ENCODE assay signal across 15 mouse cellular contexts in the genomic region with DNA sequence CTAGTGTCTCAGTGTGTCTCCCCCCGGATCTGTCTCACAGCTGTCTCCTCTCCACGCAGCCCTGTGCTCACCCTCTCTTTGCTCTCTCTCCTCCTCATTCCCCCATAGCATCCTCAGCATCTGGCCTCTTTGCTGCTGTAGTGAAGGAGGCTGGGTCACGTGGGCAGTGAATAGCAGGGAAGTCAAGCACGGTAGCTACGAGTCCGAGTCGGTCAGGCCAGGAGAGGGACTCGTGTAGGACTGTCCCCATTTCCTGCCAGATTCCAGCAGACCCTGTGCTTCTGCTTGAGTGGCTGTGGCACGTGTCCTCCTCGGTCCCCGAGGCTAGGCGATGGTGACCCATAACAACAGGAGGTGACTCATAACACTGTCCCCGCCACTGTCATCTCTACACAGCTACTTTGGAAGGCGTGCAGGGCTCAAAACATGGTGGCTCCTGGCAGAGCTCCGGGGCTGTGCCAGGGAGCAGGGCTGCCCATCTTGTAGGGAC. TPM values are rescaled to one million over a fixed set of nuclear protein-coding genes. Genes with fewer than 3 reads are reported as not detected.
A peak's percentile ranks its signal among the peaks of the same experiment; 100 is the strongest.
DNase-seq lines count a peak whose midpoint lies in the region; ATAC-seq and TF ChIP-seq lines count a peak whose summit lies in the region.
"Had no signal": no experiment of that assay in that cellular context is flagged by ENCODE, and none has a peak within 500 bp of the region (broad histone marks: within the 10 kb centered on the region; RNA-seq: fewer than 3 reads in every experiment).

No protein-coding gene starts in this region.

- peaks cover 62% of the 10 kb centered on the region for H3K36me3 ChIP-seq in hindbrain, embryonic 10.5 days
- H3K36me3 ChIP-seq in hindbrain, embryonic 13.5 days, result peaks cover 68% of the 10 kb centered on the region
- H3K36me3 ChIP-seq in midbrain, embryonic 11.5 days (ENCODE audit: control insufficient read depth, insufficient read depth, low read length), result peaks cover 8% of the 10 kb centered on the region; the same call in 1 of the 2 replicates
- peaks cover 48% of the 10 kb centered on the region for H3K36me3 ChIP-seq in midbrain, postnatal 0 days (ENCODE audit: insufficient read depth, low read length)

- ATAC-seq in hindbrain, embryonic 13.5 days (ENCODE audit: low FRiP score), result no peak
- ATAC-seq in midbrain, embryonic 11.5 days (ENCODE audit: low FRiP score), result 0 out of 2 replicates have a peak, but pooled peaks have one; percentile 27
- no peak for ATAC-seq in midbrain, postnatal 0 days (ENCODE audit: low FRiP score)
- ATAC-seq: intestine, postnatal 0 days had no signal

- peak overlapping the region; percentile 13; the same call in 1 of the 2 replicates for H3K27ac ChIP-seq in hindbrain, embryonic 10.5 days
- H3K27ac ChIP-seq in hindbrain, embryonic 13.5 days, result no peak overlapping the region
- H3K27ac ChIP-seq in midbrain, embryonic 11.5 days (ENCODE audit: low read depth, low read length), result no peak overlapping the region
- no peak overlapping the region for H3K27ac ChIP-seq in midbrain, postnatal 0 days (ENCODE audit: low read depth, low read length)
- H3K27ac ChIP-seq: liver, embryonic 13.5 days had no signal

- WGBS in hindbrain, embryonic 10.5 days, result 57% methylated on average over 15 of the region's 15 CpGs
- WGBS in hindbrain, embryonic 13.5 days, result 58% methylated on average over 15 of the region's 15 CpGs
- 63% methylated on average over 15 of the region's 15 CpGs for WGBS in midbrain, embryonic 11.5 days
- WGBS in midbrain, postnatal 0 days, result 54% methylated on average over 15 of the region's 15 CpGs

- no peak for TF ChIP-seq CTCF in midbrain, postnatal 0 days (IDR thresholded peaks at IDR 0.05)

- no peak for DNase-seq in hindbrain, embryonic 10.5 days (ENCODE audit: low spot score)
- no peak for DNase-seq in midbrain, embryonic 11.5 days (ENCODE audit: low spot score, missing footprints)
- DNase-seq in midbrain, postnatal 0 days (ENCODE audit: low spot score), result no peak
- DNase-seq in cerebellum, postnatal 10 days, result peak; percentile 80 to 83
- peak; percentile 69 for DNase-seq in retina, embryonic 14.5 days (ENCODE audit: low spot score)
- no peak for DNase-seq in neural tube, embryonic 10.5 days (ENCODE audit: extremely low spot score, low spot score)
- DNase-seq: adrenal gland, postnatal 14 days; liver, embryonic 13.5 days; lung, postnatal 4 days had no signal

- H3K4me2 ChIP-seq in hindbrain, embryonic 13.5 days, result no peak overlapping the region
- no peak overlapping the region for H3K4me2 ChIP-seq in midbrain, embryonic 11.5 days
- H3K4me2 ChIP-seq in midbrain, postnatal 0 days (ENCODE audit: low read depth, low read length, poor library complexity, severe bottlenecking), result no peak overlapping the region
- H3K4me2 ChIP-seq: liver, embryonic 13.5 days had no signal

- H3K4me1 ChIP-seq in hindbrain, embryonic 10.5 days (replicated peaks), result peaks cover 16% of the 10 kb centered on the region
- peaks cover 5% of the 10 kb centered on the region; the same call in 1 of the 2 replicates for H3K4me1 ChIP-seq in hindbrain, embryonic 13.5 days (replicated peaks)
- no peaks in the 10 kb centered on the region for H3K4me1 ChIP-seq in midbrain, embryonic 11.5 days (ENCODE audit: control insufficient read depth, insufficient read depth, low read length)
- H3K4me1 ChIP-seq in midbrain, postnatal 0 days (ENCODE audit: insufficient read depth, low read length), result no peaks in the 10 kb centered on the region

- no peak overlapping the region for H3K4me3 ChIP-seq in hindbrain, embryonic 10.5 days
- H3K4me3 ChIP-seq in hindbrain, embryonic 13.5 days, result no peak overlapping the region
- no peak overlapping the region for H3K4me3 ChIP-seq in midbrain, embryonic 11.5 days (ENCODE audit: low read depth, low read length)
- no peak overlapping the region for H3K4me3 ChIP-seq in midbrain, postnatal 0 days (ENCODE audit: low read depth, low read length)
- H3K4me3 ChIP-seq: liver, embryonic 13.5 days had no signal

- H3K9ac ChIP-seq in hindbrain, embryonic 13.5 days, result no peak overlapping the region
- H3K9ac ChIP-seq in midbrain, embryonic 11.5 days (ENCODE audit: low read length), result no peak overlapping the region
- no peak overlapping the region for H3K9ac ChIP-seq in midbrain, postnatal 0 days (replicated peaks; ENCODE audit: low read length, poor library complexity, severe bottlenecking)
- H3K9ac ChIP-seq: liver, embryonic 13.5 days had no signal

- H3K9me3 ChIP-seq in hindbrain, embryonic 10.5 days, result no peaks in the 10 kb centered on the region
- H3K9me3 ChIP-seq in hindbrain, embryonic 13.5 days, result no peaks in the 10 kb centered on the region
- H3K9me3 ChIP-seq in midbrain, embryonic 11.5 days (ENCODE audit: control insufficient read depth, low read length), result no peaks in the 10 kb centered on the region
- no peaks in the 10 kb centered on the region for H3K9me3 ChIP-seq in midbrain, postnatal 0 days (ENCODE audit: low read length)
- H3K9me3 ChIP-seq: liver, embryonic 13.5 days had no signal

- no peaks in the 10 kb centered on the region; the same call in 1 of the 2 replicates for H3K27me3 ChIP-seq in hindbrain, embryonic 10.5 days (ENCODE audit: insufficient read depth, poor library complexity, severe bottlenecking)
- no peaks in the 10 kb centered on the region for H3K27me3 ChIP-seq in hindbrain, embryonic 13.5 days
- H3K27me3 ChIP-seq in midbrain, embryonic 11.5 days (ENCODE audit: control insufficient read depth, insufficient read depth, low read length), result no peaks in the 10 kb centered on the region
- H3K27me3 ChIP-seq in midbrain, postnatal 0 days (ENCODE audit: insufficient read depth, low read length), result no peaks in the 10 kb centered on the region
- H3K27me3 ChIP-seq: liver, embryonic 13.5 days had no signal

RNA-seq across cellular contexts. Expression of gene Sept8, which starts 20.0 kb away (rescaled TPM):
- 14.8 and 15.6 TPM in 2 replicates for polyA plus RNA-seq in hindbrain, embryonic 10.5 days (2016; fragmentation: Nextera tagmentation; extraction: Ambion mirVana)
- 16.4 and 17.3 TPM in 2 replicates for polyA plus RNA-seq in hindbrain, embryonic 13.5 days (2015; fragmentation: Nextera tagmentation; extraction: Ambion mirVana)
- polyA plus RNA-seq in midbrain, embryonic 11.5 days (2014; fragmentation: Nextera tagmentation; extraction: Ambion mirVana), result 11.6 and 14.9 TPM in 2 replicates
- 44.8 and 54.6 TPM in 2 replicates for total RNA-seq in midbrain, postnatal 0 days (2014; rRNA removed)
- polyA plus RNA-seq in midbrain, postnatal 0 days (2015; fragmentation: Nextera tagmentation; extraction: Ambion mirVana), result 18.7 and 19.7 TPM in 2 replicates

RNA-seq across cellular contexts. Expression of gene Kif3a, which starts 28.1 kb away (rescaled TPM):
- polyA plus RNA-seq in hindbrain, embryonic 10.5 days (2016; fragmentation: Nextera tagmentation; extraction: Ambion mirVana), result 67.8 and 71.5 TPM in 2 replicates
- 275 and 285 TPM in 2 replicates for polyA plus RNA-seq in hindbrain, embryonic 13.5 days (2015; fragmentation: Nextera tagmentation; extraction: Ambion mirVana)
- polyA plus RNA-seq in midbrain, embryonic 11.5 days (2014; fragmentation: Nextera tagmentation; extraction: Ambion mirVana), result 87.9 and 96.4 TPM in 2 replicates
- 114 and 117 TPM in 2 replicates for total RNA-seq in midbrain, postnatal 0 days (2014; rRNA removed)
- polyA plus RNA-seq in midbrain, postnatal 0 days (2015; fragmentation: Nextera tagmentation; extraction: Ambion mirVana), result 335 and 386 TPM in 2 replicates

RNA-seq across cellular contexts. Expression of gene Sowaha, which starts 59.0 kb away (rescaled TPM):
- 0.26 and 0.44 TPM in 2 replicates for polyA plus RNA-seq in hindbrain, embryonic 10.5 days (2016; fragmentation: Nextera tagmentation; extraction: Ambion mirVana)
- polyA plus RNA-seq in hindbrain, embryonic 13.5 days (2015; fragmentation: Nextera tagmentation; extraction: Ambion mirVana), result 0.55 and 0.71 TPM in 2 replicates
- polyA plus RNA-seq in midbrain, embryonic 11.5 days (2014; fragmentation: Nextera tagmentation; extraction: Ambion mirVana), result 0.05 and 0.15 TPM in 2 replicates
- 6.6 and 7.3 TPM in 2 replicates for total RNA-seq in midbrain, postnatal 0 days (2014; rRNA removed)
- 3.5 and 4.0 TPM in 2 replicates for polyA plus RNA-seq in midbrain, postnatal 0 days (2015; fragmentation: Nextera tagmentation; extraction: Ambion mirVana)

RNA-seq across cellular contexts. Expression of gene Gm9945, which starts 59.1 kb away (rescaled TPM):
- polyA plus RNA-seq in hindbrain, embryonic 10.5 days (2016; fragmentation: Nextera tagmentation; extraction: Ambion mirVana), result not detected in 2 replicates
- polyA plus RNA-seq in hindbrain, embryonic 13.5 days (2015; fragmentation: Nextera tagmentation; extraction: Ambion mirVana), result 0.28 TPM in 1 of 2 replicates, not detected in the other
- polyA plus RNA-seq in midbrain, embryonic 11.5 days (2014; fragmentation: Nextera tagmentation; extraction: Ambion mirVana), result 0.15 TPM in 1 of 2 replicates, not detected in the other
- total RNA-seq in midbrain, postnatal 0 days (2014; rRNA removed), result not detected in 2 replicates
- 0.33 and 0.43 TPM in 2 replicates for polyA plus RNA-seq in midbrain, postnatal 0 days (2015; fragmentation: Nextera tagmentation; extraction: Ambion mirVana)
- total RNA-seq: adrenal gland, postnatal 14 days; gastrocnemius, postnatal 4 days had no signal
- polyA plus RNA-seq: heart, postnatal 0 days; intestine, postnatal 0 days; spleen, adult 2 months; testis, adult 2 months had no signal

Comparison
In these comparisons a context has a peak if more than half of its experiments do, and no peak if none do; other contexts are left out.
1. DNase-seq: peak in cerebellum, postnatal 10 days (2 of 2) and retina, embryonic 14.5 days (single experiment); none in hindbrain, embryonic 10.5 days (single experiment), midbrain, embryonic 11.5 days (single experiment), midbrain, postnatal 0 days (single experiment) and neural tube, embryonic 10.5 days (single experiment).